29 mouse cellular contexts compared by ENCODE assay signal in the genomic region with DNA sequence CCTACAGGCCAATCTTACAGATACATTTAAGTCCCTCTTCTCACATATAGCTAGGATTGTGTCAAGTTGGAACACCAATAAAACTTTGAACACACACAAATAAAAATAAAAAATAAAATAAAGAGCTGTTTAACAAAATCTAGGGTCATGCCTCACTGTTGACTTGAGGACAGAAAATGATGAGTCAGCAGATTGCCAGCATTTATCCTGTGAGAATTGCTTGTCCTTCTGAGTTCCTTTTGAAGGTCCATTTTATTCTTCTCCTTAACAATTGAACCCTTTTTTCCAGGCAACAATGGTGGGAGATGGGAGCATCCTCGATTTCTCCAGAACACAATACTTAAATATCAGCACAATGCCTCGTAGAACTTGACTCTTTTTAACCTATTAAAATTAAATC.
"Had no signal": no experiment of that assay in that cellular context is flagged by ENCODE, and none has a peak within 500 bp of the region (broad histone marks: within the 10 kb centered on the region; RNA-seq: fewer than 3 reads in every experiment).

No protein-coding gene starts in this region.

- H3K9ac ChIP-seq: limb, embryonic 12.5 days; limb, embryonic 13.5 days; limb, embryonic 15.5 days; liver, embryonic 12.5 days; liver, embryonic 13.5 days; liver, embryonic 14.5 days; liver, embryonic 15.5 days; liver, postnatal 0 days; lung, embryonic 14.5 days; lung, embryonic 15.5 days; midbrain, embryonic 12.5 days; midbrain, embryonic 13.5 days; midbrain, embryonic 15.5 days had no signal

- H3K36me3 ChIP-seq: limb, embryonic 10.5 days; limb, embryonic 12.5 days; limb, embryonic 13.5 days; limb, embryonic 15.5 days; liver, embryonic 12.5 days; liver, embryonic 13.5 days; liver, embryonic 15.5 days; lung, embryonic 15.5 days; midbrain, embryonic 10.5 days; midbrain, embryonic 12.5 days; midbrain, embryonic 13.5 days; midbrain, embryonic 15.5 days had no signal

- H3K27me3 ChIP-seq: limb, embryonic 12.5 days; limb, embryonic 13.5 days; limb, embryonic 15.5 days; liver, embryonic 12.5 days; liver, embryonic 13.5 days; liver, embryonic 15.5 days; lung, embryonic 15.5 days; megakaryocyte, embryonic 14.5 days; midbrain, embryonic 12.5 days; midbrain, embryonic 13.5 days; midbrain, embryonic 15.5 days had no signal

- H3K4me2 ChIP-seq: limb, embryonic 12.5 days; limb, embryonic 13.5 days; limb, embryonic 15.5 days; liver, embryonic 11.5 days; liver, embryonic 12.5 days; liver, embryonic 13.5 days; liver, embryonic 15.5 days; lung, embryonic 14.5 days; lung, embryonic 15.5 days; midbrain, embryonic 11.5 days; midbrain, embryonic 12.5 days; midbrain, embryonic 13.5 days; midbrain, embryonic 15.5 days had no signal

- H3K4me1 ChIP-seq: limb, embryonic 10.5 days; limb, embryonic 12.5 days; limb, embryonic 13.5 days; limb, embryonic 15.5 days; liver, embryonic 12.5 days; liver, embryonic 13.5 days; liver, embryonic 15.5 days; lung, embryonic 15.5 days; megakaryocyte, embryonic 14.5 days; midbrain, embryonic 10.5 days; midbrain, embryonic 12.5 days; midbrain, embryonic 13.5 days; midbrain, embryonic 15.5 days had no signal

- H3K9me3 ChIP-seq: limb, embryonic 10.5 days; limb, embryonic 12.5 days; limb, embryonic 13.5 days; limb, embryonic 15.5 days; liver, embryonic 12.5 days; liver, embryonic 13.5 days; liver, embryonic 15.5 days; lung, embryonic 15.5 days; megakaryocyte, embryonic 14.5 days; midbrain, embryonic 10.5 days; midbrain, embryonic 12.5 days; midbrain, embryonic 13.5 days; midbrain, embryonic 15.5 days had no signal

- H3K27ac ChIP-seq: limb, embryonic 10.5 days; limb, embryonic 12.5 days; limb, embryonic 13.5 days; limb, embryonic 15.5 days; liver, embryonic 12.5 days; liver, embryonic 13.5 days; liver, embryonic 14.5 days; liver, embryonic 15.5 days; lung, embryonic 15.5 days; macrophage; midbrain, embryonic 10.5 days; midbrain, embryonic 12.5 days; midbrain, embryonic 13.5 days; midbrain, embryonic 15.5 days had no signal

- H3K4me3 ChIP-seq: limb, embryonic 10.5 days; limb, embryonic 12.5 days; limb, embryonic 13.5 days; limb, embryonic 15.5 days; liver, embryonic 12.5 days; liver, embryonic 13.5 days; liver, embryonic 15.5 days; lung, embryonic 15.5 days; megakaryocyte, embryonic 14.5 days; midbrain, embryonic 10.5 days; midbrain, embryonic 12.5 days; midbrain, embryonic 13.5 days; midbrain, embryonic 15.5 days; myocyte had no signal

- DNase-seq: left cerebral cortex, postnatal 4 days; liver; liver, embryonic 13.5 days; liver, postnatal 0 days; lung, adult 18-20 months; lung, adult 2 months; lung, embryonic 14.5 days; lung, postnatal 10 days; lung, postnatal 14 days; lung, postnatal 36 days; lung, postnatal 4 days; midbrain, embryonic 14.5 days had no signal
